In the genomic region with DNA sequence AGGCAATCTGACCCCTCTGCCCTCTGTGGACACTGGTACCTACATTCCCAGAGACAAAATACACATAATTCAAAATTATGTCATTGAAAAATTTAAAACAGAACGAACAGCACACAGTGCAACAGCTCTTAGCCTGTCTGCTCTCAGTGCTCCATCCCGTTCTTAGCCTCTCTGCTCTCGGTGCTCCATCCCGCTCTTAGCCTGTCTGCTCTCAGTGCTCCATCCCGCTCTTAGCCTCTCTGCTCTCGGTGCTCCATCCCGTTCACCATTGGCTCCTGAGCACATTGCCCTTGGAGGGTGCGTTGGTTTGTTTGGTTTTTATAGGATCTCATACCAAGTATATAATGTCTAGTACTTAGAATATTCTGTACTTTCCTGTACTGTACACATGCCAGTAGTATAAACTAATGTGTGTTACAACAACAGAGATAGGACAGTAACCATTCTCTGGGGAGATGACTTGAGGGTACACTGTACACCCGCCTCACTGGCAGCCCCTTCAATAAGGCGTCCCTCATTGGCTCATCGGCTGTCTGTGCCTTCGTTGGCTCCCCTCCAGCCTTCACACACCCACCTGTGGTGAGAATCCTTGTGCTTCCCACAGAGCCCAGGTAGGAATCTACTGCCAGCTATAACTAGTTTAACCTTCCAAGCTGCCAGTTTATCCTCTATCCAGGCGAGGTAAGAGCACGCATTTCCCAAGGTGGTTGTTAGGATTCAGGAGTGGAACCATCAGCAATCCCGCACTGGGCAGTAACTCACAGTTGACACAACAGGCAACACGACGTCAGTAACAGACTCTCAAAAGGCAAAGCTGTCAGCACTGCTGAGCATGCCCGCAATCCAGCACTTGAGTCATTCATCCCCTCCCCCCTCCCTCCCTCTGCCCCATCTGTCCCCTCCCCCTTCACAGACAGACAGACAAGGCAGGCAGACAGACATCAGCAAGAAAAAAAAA, we compare ENCODE assay signal across 15 mouse cellular contexts.
DNase-seq lines count a peak whose midpoint lies in the region; ATAC-seq lines count a peak whose summit lies in the region.
"Had no signal": no experiment of that assay in that cellular context is flagged by ENCODE, and none has a peak within 500 bp of the region (broad histone marks: within the 10 kb centered on the region; RNA-seq: fewer than 3 reads in every experiment).

No protein-coding gene starts in this region.

- no peak for ATAC-seq in forebrain, embryonic 11.5 days (replicated peaks; ENCODE audit: low FRiP score)
- ATAC-seq in forebrain, embryonic 16.5 days, result no peak
- ATAC-seq in forebrain, embryonic 13.5 days, result peak; percentile 27; the same call in 1 of the 2 replicates
- ATAC-seq in neural tube, embryonic 13.5 days (ENCODE audit: low read depth), result peak; percentile 61
- ATAC-seq: activated CD4-positive, CD25-positive, alpha-beta regulatory T cell, adult 4 months; intestine, embryonic 15.5 days; liver, postnatal 0 days had no signal

- intact Hi-C loops in left cerebral cortex, postnatal 4 days (cut with DNase I), result no loop called here

- no peak overlapping the region for H3K4me3 ChIP-seq in forebrain, embryonic 11.5 days (ENCODE audit: low read depth, low read length)
- no peak overlapping the region for H3K4me3 ChIP-seq in forebrain, embryonic 16.5 days (replicated peaks; ENCODE audit: low read length)
- no peak overlapping the region for H3K4me3 ChIP-seq in forebrain, embryonic 13.5 days
- no peak overlapping the region for H3K4me3 ChIP-seq in neural tube, embryonic 13.5 days
- H3K4me3 ChIP-seq: embryonic facial prominence, embryonic 13.5 days; intestine, embryonic 15.5 days; limb, embryonic 13.5 days had no signal

- 77% methylated on average over 18 of the region's 18 CpGs for WGBS in forebrain, embryonic 11.5 days
- WGBS in forebrain, embryonic 16.5 days, result 62% methylated on average over 18 of the region's 18 CpGs
- WGBS in forebrain, embryonic 13.5 days, result 70% methylated on average over 18 of the region's 18 CpGs
- WGBS in neural tube, embryonic 13.5 days, result 57% methylated on average over 18 of the region's 18 CpGs

- no peaks in the 10 kb centered on the region for H3K9me3 ChIP-seq in forebrain, embryonic 11.5 days (ENCODE audit: control insufficient read depth, low read length)
- H3K9me3 ChIP-seq in forebrain, embryonic 16.5 days (ENCODE audit: control insufficient read depth, low read length), result no peaks in the 10 kb centered on the region
- no peaks in the 10 kb centered on the region for H3K9me3 ChIP-seq in forebrain, embryonic 13.5 days (replicated peaks)
- no peaks in the 10 kb centered on the region for H3K9me3 ChIP-seq in neural tube, embryonic 13.5 days
- H3K9me3 ChIP-seq: embryonic facial prominence, embryonic 13.5 days; intestine, embryonic 15.5 days; limb, embryonic 13.5 days had no signal

- H3K4me1 ChIP-seq in forebrain, embryonic 11.5 days (replicated peaks; ENCODE audit: control insufficient read depth, insufficient read depth, low read length), result no peaks in the 10 kb centered on the region
- peaks cover 15% of the 10 kb centered on the region for H3K4me1 ChIP-seq in forebrain, embryonic 16.5 days (replicated peaks; ENCODE audit: control insufficient read depth, insufficient read depth, low read length)
- H3K4me1 ChIP-seq in forebrain, embryonic 13.5 days, result peaks cover 19% of the 10 kb centered on the region
- H3K4me1 ChIP-seq in neural tube, embryonic 13.5 days (replicated peaks), result peaks cover 24% of the 10 kb centered on the region
- H3K4me1 ChIP-seq: embryonic facial prominence, embryonic 13.5 days had no signal

- no peak overlapping the region for H3K4me2 ChIP-seq in forebrain, embryonic 11.5 days (ENCODE audit: low read depth, low read length, severe bottlenecking)
- H3K4me2 ChIP-seq in forebrain, embryonic 16.5 days (ENCODE audit: low read length), result no peak overlapping the region
- H3K4me2 ChIP-seq in forebrain, embryonic 13.5 days, result no peak overlapping the region
- no peak overlapping the region for H3K4me2 ChIP-seq in neural tube, embryonic 13.5 days
- H3K4me2 ChIP-seq: embryonic facial prominence, embryonic 13.5 days; intestine, embryonic 15.5 days; limb, embryonic 13.5 days had no signal

- H3K27ac ChIP-seq in forebrain, embryonic 11.5 days (ENCODE audit: low read depth, low read length), result no peak overlapping the region
- H3K27ac ChIP-seq in forebrain, embryonic 16.5 days (ENCODE audit: low read length), result no peak overlapping the region
- no peak overlapping the region for H3K27ac ChIP-seq in forebrain, embryonic 13.5 days
- no peak overlapping the region; the same call in 1 of the 2 replicates for H3K27ac ChIP-seq in neural tube, embryonic 13.5 days (replicated peaks)
- H3K27ac ChIP-seq: embryonic facial prominence, embryonic 13.5 days; intestine, embryonic 15.5 days; limb, embryonic 13.5 days had no signal

- H3K9ac ChIP-seq in forebrain, embryonic 11.5 days (ENCODE audit: low read length), result no peak overlapping the region
- H3K9ac ChIP-seq in forebrain, embryonic 16.5 days (replicated peaks; ENCODE audit: low read depth, low read length), result no peak overlapping the region
- no peak overlapping the region for H3K9ac ChIP-seq in forebrain, embryonic 13.5 days
- H3K9ac ChIP-seq in neural tube, embryonic 13.5 days, result 0 out of 2 replicates have a peak overlapping the region, but pooled peaks have one; percentile 9
- H3K9ac ChIP-seq: embryonic facial prominence, embryonic 13.5 days; intestine, embryonic 15.5 days; limb, embryonic 13.5 days; liver, postnatal 0 days had no signal

- H3K36me3 ChIP-seq in forebrain, embryonic 11.5 days (ENCODE audit: control insufficient read depth, insufficient read depth, low read length), result no peaks in the 10 kb centered on the region
- no peaks in the 10 kb centered on the region for H3K36me3 ChIP-seq in forebrain, embryonic 16.5 days (ENCODE audit: control insufficient read depth, insufficient read depth)
- peaks cover 16% of the 10 kb centered on the region for H3K36me3 ChIP-seq in forebrain, embryonic 13.5 days (ENCODE audit: poor library complexity, severe bottlenecking)
- H3K36me3 ChIP-seq in neural tube, embryonic 13.5 days, result peaks cover 19% of the 10 kb centered on the region
- H3K36me3 ChIP-seq: intestine, embryonic 15.5 days had no signal

- H3K27me3 ChIP-seq in forebrain, embryonic 11.5 days (ENCODE audit: control insufficient read depth, insufficient read depth, low read length), result no peaks in the 10 kb centered on the region
- no peaks in the 10 kb centered on the region for H3K27me3 ChIP-seq in forebrain, embryonic 16.5 days (replicated peaks; ENCODE audit: control insufficient read depth, insufficient read depth, low read length)
- no peaks in the 10 kb centered on the region for H3K27me3 ChIP-seq in forebrain, embryonic 13.5 days
- H3K27me3 ChIP-seq in neural tube, embryonic 13.5 days, result no peaks in the 10 kb centered on the region
- H3K27me3 ChIP-seq: embryonic facial prominence, embryonic 13.5 days; intestine, embryonic 15.5 days; limb, embryonic 13.5 days had no signal

- DNase-seq in forebrain, embryonic 11.5 days (ENCODE audit: low spot score), result peak; percentile 37
- peak; percentile 21 for DNase-seq in left cerebral cortex, postnatal 4 days
- DNase-seq in left cerebral cortex, adult 8-10 months (ENCODE audit: low spot score in 2 of 2), result no peak
- DNase-seq in urinary bladder, adult 18-20 months (ENCODE audit: low spot score in 2 of 2), result no peak
- DNase-seq in right cerebral cortex, adult 2 months (ENCODE audit: low spot score in 2 of 2), result no peak
- DNase-seq: gastrocnemius, postnatal 36 days; kidney, postnatal 14 days; liver, postnatal 0 days had no signal

Comparison
In these comparisons a context has a peak if more than half of its experiments do, and no peak if none do; other contexts are left out.
1. ATAC-seq: peak in forebrain, embryonic 13.5 days (single experiment) and neural tube, embryonic 13.5 days (single experiment); none in forebrain, embryonic 11.5 days (single experiment) and forebrain, embryonic 16.5 days (single experiment).
2. DNase-seq: peak in forebrain, embryonic 11.5 days (single experiment) and left cerebral cortex, postnatal 4 days (single experiment); none in left cerebral cortex, adult 8-10 months (0 of 2), urinary bladder, adult 18-20 months (0 of 2) and right cerebral cortex, adult 2 months (0 of 2).